Mouse (Mus musculus): ENCODE measurements around the gene Rdh8.

DNA sequence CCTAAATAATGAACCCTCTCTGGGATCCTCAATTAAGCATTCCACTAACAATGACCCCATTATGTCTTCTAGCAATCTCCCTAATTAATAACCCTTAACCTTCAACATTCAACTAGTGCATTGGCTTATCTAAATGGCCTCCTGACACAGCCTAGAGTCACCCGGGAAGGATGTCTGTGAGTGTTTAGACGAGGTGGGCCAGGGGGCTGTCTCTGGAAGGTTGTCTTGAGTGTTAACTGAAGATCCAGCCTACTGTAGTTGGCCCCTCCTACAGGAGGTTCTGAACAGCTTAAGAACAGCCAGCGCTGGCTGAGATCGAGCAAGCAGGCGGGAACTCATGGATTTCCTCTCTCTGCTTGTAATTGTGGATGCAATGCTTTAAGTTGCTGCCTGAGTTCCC is 12.6 kb upstream of the Rdh8 start:
- no peak for TF ChIP-seq CTCF (IDR thresholded peaks at IDR 0.05; ENCODE audit: insufficient read depth, low read length)
- no peak for TF ChIP-seq POLR2A (IDR thresholded peaks at IDR 0.05; ENCODE audit: borderline replicate concordance, extremely low read depth, low read depth, low read length)

Data from lung, adult 2 months (tissue).